ENCODE assay signal across 28 mouse cellular contexts in genomic region chr10:91823499-91823898, GRCm38 (mm10).
"Had no signal": no experiment of that assay in that cellular context is flagged by ENCODE, and none has a peak within 500 bp of the region (broad histone marks: within the 10 kb centered on the region; RNA-seq: fewer than 3 reads in every experiment).

No protein-coding gene starts in this region.

- H3K4me1 ChIP-seq: embryonic facial prominence, embryonic 10.5 days; embryonic facial prominence, embryonic 12.5 days; embryonic facial prominence, embryonic 13.5 days; embryonic facial prominence, embryonic 15.5 days; forebrain, embryonic 10.5 days; forebrain, embryonic 15.5 days had no signal

- H3K4me3 ChIP-seq: embryonic facial prominence, embryonic 10.5 days; embryonic facial prominence, embryonic 12.5 days; embryonic facial prominence, embryonic 13.5 days; embryonic facial prominence, embryonic 15.5 days; erythroblast, embryonic 14.5 days; forebrain, embryonic 10.5 days; forebrain, embryonic 12.5 days; forebrain, embryonic 13.5 days; forebrain, embryonic 15.5 days; gastrocnemius, adult 2 months had no signal

- H3K9ac ChIP-seq: embryonic facial prominence, embryonic 12.5 days; embryonic facial prominence, embryonic 13.5 days; embryonic facial prominence, embryonic 15.5 days; forebrain, embryonic 12.5 days; forebrain, embryonic 13.5 days; forebrain, embryonic 15.5 days; forebrain, postnatal 0 days had no signal

- H3K27ac ChIP-seq: embryonic facial prominence, embryonic 10.5 days; embryonic facial prominence, embryonic 12.5 days; embryonic facial prominence, embryonic 13.5 days; embryonic facial prominence, embryonic 15.5 days; forebrain, embryonic 10.5 days; forebrain, embryonic 12.5 days; forebrain, embryonic 13.5 days; forebrain, embryonic 15.5 days; gastrocnemius, adult 2 months had no signal

- ATAC-seq: forebrain, embryonic 13.5 days; forebrain, embryonic 14.5 days; forebrain, embryonic 15.5 days; forebrain, embryonic 16.5 days; forebrain, postnatal 0 days had no signal

- H3K9me3 ChIP-seq: embryonic facial prominence, embryonic 10.5 days; embryonic facial prominence, embryonic 12.5 days; embryonic facial prominence, embryonic 13.5 days; embryonic facial prominence, embryonic 15.5 days; forebrain, embryonic 10.5 days; forebrain, embryonic 12.5 days; forebrain, embryonic 13.5 days; forebrain, embryonic 15.5 days had no signal

- H3K27me3 ChIP-seq: embryonic facial prominence, embryonic 12.5 days; embryonic facial prominence, embryonic 13.5 days; embryonic facial prominence, embryonic 15.5 days; forebrain, embryonic 12.5 days; forebrain, embryonic 13.5 days; forebrain, embryonic 15.5 days had no signal

- H3K4me2 ChIP-seq: embryonic facial prominence, embryonic 12.5 days; embryonic facial prominence, embryonic 13.5 days; embryonic facial prominence, embryonic 15.5 days; forebrain, embryonic 12.5 days; forebrain, embryonic 13.5 days; forebrain, embryonic 15.5 days had no signal

- DNase-seq: cerebellum, adult 2 months; cerebellum, adult 8-10 months; cerebellum, adult 9-10 months; cerebellum, adult 9-11 months; cerebellum, postnatal 10 days; cerebellum, postnatal 14 days; cerebellum, postnatal 25 days; cerebellum, postnatal 36 days; embryo, embryonic 11 days; forebrain, postnatal 0 days; gastrocnemius, adult 2 months; gastrocnemius, postnatal 10 days; gastrocnemius, postnatal 14 days; gastrocnemius, postnatal 25 days; gastrocnemius, postnatal 36 days; heart, adult 11 months; heart, adult 18-20 months had no signal

- H3K36me3 ChIP-seq: embryonic facial prominence, embryonic 10.5 days; embryonic facial prominence, embryonic 12.5 days; embryonic facial prominence, embryonic 13.5 days; embryonic facial prominence, embryonic 15.5 days; forebrain, embryonic 10.5 days; forebrain, embryonic 12.5 days; forebrain, embryonic 15.5 days had no signal
